Mouse (Mus musculus): ENCODE measurements around the gene Ninj2. TPM values are rescaled to one million over a fixed set of nuclear protein-coding genes. Genes with fewer than 3 reads are reported as not detected.
"Not testable (repeated sequence)": the region's sequence is repeated elsewhere in the genome, so short reads cannot be mapped to it uniquely, and the experiment has no call there.

Gene Ninj2
- polyA plus RNA-seq, 1 experiment from 2014 or later, result not detected

DNA sequence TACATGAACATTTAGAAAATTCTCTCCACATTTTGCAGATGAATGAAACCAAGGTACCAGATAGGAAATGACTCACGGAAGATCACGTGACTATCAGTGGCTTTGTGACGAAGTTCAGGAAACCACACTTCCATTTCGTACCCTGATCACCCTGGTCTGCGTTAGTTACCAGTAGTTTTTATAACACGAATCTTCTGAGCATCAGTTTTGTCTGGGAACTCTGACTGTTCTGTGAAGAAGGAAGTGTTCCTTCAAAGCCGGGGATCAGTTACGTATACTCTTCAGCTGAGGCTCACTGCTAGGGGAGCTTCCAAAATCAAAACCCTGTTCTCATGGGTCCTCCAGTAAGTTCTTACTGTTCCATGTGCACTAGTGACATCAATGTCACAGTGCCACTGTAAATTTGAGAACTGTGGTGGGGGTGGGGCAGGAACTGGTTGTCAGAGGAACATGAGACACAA, 10.2 kb upstream of the Ninj2 start:
- Histone ChIP-seq H3K9ac (ENCODE audit: low read length) (no peak overlapping the region), H3K27ac (replicated peaks in 1 of 2; ENCODE audit: control insufficient read depth in 1 of 2, insufficient read depth in 1 of 2, low read depth in 2 of 2, low read length in 2 of 2) (no peak overlapping the region), H3K36me3 (ENCODE audit: control insufficient read depth, insufficient read depth, low read length) (no peaks in the 10 kb centered on the region), H3K4me3 (ENCODE audit: control insufficient read depth in 1 of 2, insufficient read depth in 1 of 2, low read depth in 1 of 2, low read length in 2 of 2) (no peak overlapping the region), H3K4me1 (ENCODE audit: control insufficient read depth in 2 of 2, insufficient read depth in 2 of 2, low read length in 2 of 2) (no peaks in the 10 kb centered on the region), H3K4me2 (ENCODE audit: low read length) (no peak overlapping the region), H3K9me3 (ENCODE audit: control insufficient read depth, low read length) (no peaks in the 10 kb centered on the region), H3K27me3 (ENCODE audit: control insufficient read depth, insufficient read depth, low read length) (no peaks in the 10 kb centered on the region)
- ATAC-seq (ENCODE audit: insufficient number of reproducible peaks, insufficient read depth, low FRiP score, low read depth), result no peak
- WGBS, result 73% methylated on average over 8 of the region's 8 CpGs

DNA sequence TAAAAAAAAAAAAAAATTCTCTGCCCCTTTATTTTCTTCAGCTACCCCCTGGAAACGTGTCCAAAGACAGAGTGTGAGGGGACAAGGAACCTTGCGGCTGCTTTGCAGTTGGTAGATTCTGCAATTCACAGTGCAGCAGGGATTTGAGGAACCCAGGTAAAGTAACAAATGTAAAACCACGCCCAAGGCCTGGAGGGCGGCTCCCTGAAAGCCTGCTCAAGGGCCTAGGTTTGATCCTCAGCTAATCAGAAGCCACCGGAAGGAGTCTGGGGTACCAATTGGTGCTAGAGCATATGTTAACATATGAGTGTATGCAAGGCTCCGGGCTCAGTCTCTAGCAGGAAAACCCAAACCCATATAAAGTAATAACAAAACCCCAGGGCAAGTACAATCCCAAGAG, 9.7 kb upstream of the Ninj2 start:
- Histone ChIP-seq H3K27me3 (ENCODE audit: control insufficient read depth, insufficient read depth, low read length) (no peaks in the 10 kb centered on the region), H3K36me3 (ENCODE audit: control insufficient read depth, insufficient read depth, low read length) (no peaks in the 10 kb centered on the region), H3K4me2 (ENCODE audit: low read length) (no peak overlapping the region), H3K4me1 (ENCODE audit: control insufficient read depth in 2 of 2, insufficient read depth in 2 of 2, low read length in 2 of 2) (no peaks in the 10 kb centered on the region), H3K4me3 (ENCODE audit: control insufficient read depth in 1 of 2, insufficient read depth in 1 of 2, low read depth in 1 of 2, low read length in 2 of 2) (no peak overlapping the region), H3K9me3 (ENCODE audit: control insufficient read depth, low read length) (no peaks in the 10 kb centered on the region), H3K9ac (ENCODE audit: low read length) (no peak overlapping the region), H3K27ac (replicated peaks in 1 of 2; ENCODE audit: control insufficient read depth in 1 of 2, insufficient read depth in 1 of 2, low read depth in 2 of 2, low read length in 2 of 2) (no peak overlapping the region)
- ATAC-seq (ENCODE audit: insufficient number of reproducible peaks, insufficient read depth, low FRiP score, low read depth), result no peak
- 71% methylated on average over 6 of the region's 6 CpGs for WGBS

DNA sequence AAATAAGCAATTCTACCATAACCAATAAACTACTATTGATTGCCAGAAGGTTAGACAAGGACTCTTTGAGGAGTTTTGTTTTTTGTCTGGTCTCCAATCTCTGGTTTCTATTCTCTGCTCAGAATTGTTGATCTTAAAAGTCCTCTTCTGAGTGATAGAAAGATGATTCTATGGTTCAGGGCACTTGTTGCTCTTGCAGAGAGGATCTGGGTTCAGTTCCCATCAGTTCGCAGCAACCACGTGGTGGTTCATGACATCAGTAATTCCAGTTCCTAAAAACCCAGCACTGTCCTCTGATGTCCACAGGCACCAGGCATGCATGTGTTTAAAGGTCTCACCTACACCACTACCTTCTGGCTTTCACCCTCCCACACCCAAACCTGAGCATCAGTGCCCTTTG, 8.2 kb upstream of the Ninj2 start:
- H3K9me3 ChIP-seq (ENCODE audit: control insufficient read depth, low read length), result no peaks in the 10 kb centered on the region
- 88% methylated on average over 2 of the region's 2 CpGs for WGBS

DNA sequence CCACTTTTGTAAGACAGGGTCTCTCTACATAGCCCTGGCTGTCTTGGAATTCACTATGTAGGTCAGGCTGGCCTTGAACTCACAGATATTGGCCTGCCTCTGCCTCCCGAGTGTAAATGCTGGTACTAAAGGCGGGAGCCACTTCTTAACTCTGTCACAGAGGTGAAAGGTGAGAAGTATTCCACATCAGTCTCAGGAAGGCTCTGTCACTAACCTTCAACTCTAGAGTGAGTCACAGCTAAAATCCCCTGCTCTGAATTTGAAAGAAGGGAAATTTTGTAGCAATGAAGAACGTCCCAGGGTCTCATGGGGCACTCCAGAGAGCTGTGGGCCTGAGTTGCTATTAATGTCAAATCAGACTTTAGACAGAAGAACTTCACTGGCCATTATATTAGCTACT, 7.3 kb upstream of the Ninj2 start:
- Histone ChIP-seq H3K36me3 (ENCODE audit: control insufficient read depth, insufficient read depth, low read length) (no peaks in the 10 kb centered on the region), H3K9me3 (ENCODE audit: control insufficient read depth, low read length) (no peaks in the 10 kb centered on the region), H3K27ac (replicated peaks in 1 of 2; ENCODE audit: control insufficient read depth in 1 of 2, insufficient read depth in 1 of 2, low read depth in 2 of 2, low read length in 2 of 2) (no peak overlapping the region), H3K27me3 (ENCODE audit: control insufficient read depth, insufficient read depth, low read length) (no peaks in the 10 kb centered on the region), H3K4me1 (ENCODE audit: control insufficient read depth in 2 of 2, insufficient read depth in 2 of 2, low read length in 2 of 2) (no peaks in the 10 kb centered on the region), H3K4me2 (ENCODE audit: low read length) (no peak overlapping the region), H3K9ac (ENCODE audit: low read length) (no peak overlapping the region), H3K4me3 (ENCODE audit: control insufficient read depth in 1 of 2, insufficient read depth in 1 of 2, low read depth in 1 of 2, low read length in 2 of 2) (no peak overlapping the region)
- 84% methylated on average over 3 of the region's 3 CpGs for WGBS
- no peak for ATAC-seq (ENCODE audit: insufficient number of reproducible peaks, insufficient read depth, low FRiP score, low read depth)

More for the DNA sequence above, 8.2 kb upstream of the Ninj2 start:
- H3K4me1 ChIP-seq (ENCODE audit: control insufficient read depth in 2 of 2, insufficient read depth in 2 of 2, low read length in 2 of 2), result no peaks in the 10 kb centered on the region
- no peak overlapping the region for H3K27ac ChIP-seq (replicated peaks in 1 of 2; ENCODE audit: control insufficient read depth in 1 of 2, insufficient read depth in 1 of 2, low read depth in 2 of 2, low read length in 2 of 2)
- ATAC-seq (ENCODE audit: insufficient number of reproducible peaks, insufficient read depth, low FRiP score, low read depth), result no peak
- H3K4me2 ChIP-seq (ENCODE audit: low read length), result no peak overlapping the region
- H3K36me3 ChIP-seq (ENCODE audit: control insufficient read depth, insufficient read depth, low read length), result no peaks in the 10 kb centered on the region
- no peak overlapping the region for H3K9ac ChIP-seq (ENCODE audit: low read length)
- no peaks in the 10 kb centered on the region for H3K27me3 ChIP-seq (ENCODE audit: control insufficient read depth, insufficient read depth, low read length)
- H3K4me3 ChIP-seq (ENCODE audit: control insufficient read depth in 1 of 2, insufficient read depth in 1 of 2, low read depth in 1 of 2, low read length in 2 of 2), result no peak overlapping the region

DNA sequence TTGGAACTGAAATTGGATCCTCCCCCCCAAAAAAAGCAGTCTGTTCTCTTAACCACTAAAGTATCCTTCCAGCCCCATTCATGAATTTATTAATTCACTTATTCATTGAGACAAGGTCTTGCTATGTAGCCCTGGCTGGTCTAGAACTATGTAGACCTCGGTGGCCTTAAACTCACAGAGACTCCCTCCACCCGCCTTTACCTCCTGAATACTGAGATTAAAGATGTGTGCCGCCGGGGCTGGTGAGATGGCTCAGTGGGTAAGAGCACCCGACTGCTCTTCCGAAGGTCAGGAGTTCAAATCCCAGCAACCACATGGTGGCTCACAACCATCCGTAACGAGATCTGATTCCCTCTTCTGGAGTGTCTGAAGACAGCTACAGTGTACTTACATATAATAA, 6.1 kb upstream of the Ninj2 start:
- 89% methylated on average over 6 of the region's 8 CpGs for WGBS
- not testable (repeated sequence) for H3K4me2 ChIP-seq (ENCODE audit: low read length); H3K36me3 ChIP-seq (ENCODE audit: control insufficient read depth, insufficient read depth, low read length); H3K4me3 ChIP-seq (ENCODE audit: control insufficient read depth in 1 of 2, insufficient read depth in 1 of 2, low read depth in 1 of 2, low read length in 2 of 2); H3K9me3 ChIP-seq (ENCODE audit: control insufficient read depth, low read length); H3K27me3 ChIP-seq (ENCODE audit: control insufficient read depth, insufficient read depth, low read length); H3K4me1 ChIP-seq (ENCODE audit: control insufficient read depth in 2 of 2, insufficient read depth in 2 of 2, low read length in 2 of 2); H3K9ac ChIP-seq (ENCODE audit: low read length); H3K27ac ChIP-seq (replicated peaks in 1 of 2; ENCODE audit: control insufficient read depth in 1 of 2, insufficient read depth in 1 of 2, low read depth in 2 of 2, low read length in 2 of 2); ATAC-seq (ENCODE audit: insufficient number of reproducible peaks, insufficient read depth, low FRiP score, low read depth)

DNA sequence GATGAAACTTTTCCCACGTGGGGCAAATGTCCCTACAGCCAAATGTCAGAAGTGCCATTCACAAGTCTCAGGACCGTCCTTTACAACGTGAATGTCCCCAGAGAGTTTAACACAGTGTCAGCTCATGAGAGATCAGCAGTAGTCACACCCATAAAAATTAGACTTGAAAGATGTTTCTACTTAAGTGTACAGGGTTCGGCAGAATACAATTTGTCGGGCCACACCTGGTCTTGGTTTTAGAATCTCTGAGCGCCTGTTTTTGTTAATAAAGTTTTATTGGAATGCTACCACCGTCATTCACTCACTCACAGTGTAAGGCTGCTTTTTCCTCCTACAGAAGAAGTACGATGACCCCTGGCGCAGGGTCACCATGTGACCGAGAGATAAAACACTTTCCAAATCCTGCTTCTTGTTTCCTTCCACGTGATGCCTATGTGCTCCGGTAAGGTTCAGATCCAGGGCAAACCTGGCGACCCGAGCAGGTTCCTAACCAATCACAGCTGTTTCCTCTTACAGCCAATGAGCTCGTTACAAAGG, 2.4 kb upstream of the Ninj2 start:
- 0 out of 2 replicates have a peak, but pooled peaks have one; percentile 31 for ATAC-seq (ENCODE audit: insufficient number of reproducible peaks, insufficient read depth, low FRiP score, low read depth)
- no peaks in the 10 kb centered on the region for H3K9me3 ChIP-seq (ENCODE audit: control insufficient read depth, low read length)
- H3K36me3 ChIP-seq (ENCODE audit: control insufficient read depth, insufficient read depth, low read length), result no peaks in the 10 kb centered on the region
- H3K27me3 ChIP-seq (ENCODE audit: control insufficient read depth, insufficient read depth, low read length), result no peaks in the 10 kb centered on the region
- H3K27ac ChIP-seq (replicated peaks in 1 of 2; ENCODE audit: control insufficient read depth in 1 of 2, insufficient read depth in 1 of 2, low read depth in 2 of 2, low read length in 2 of 2), result no peak overlapping the region
- H3K4me2 ChIP-seq (ENCODE audit: low read length), result no peak overlapping the region
- no peak overlapping the region for H3K9ac ChIP-seq (ENCODE audit: low read length)
- H3K4me3 ChIP-seq (ENCODE audit: control insufficient read depth in 1 of 2, insufficient read depth in 1 of 2, low read depth in 1 of 2, low read length in 2 of 2), result no peak overlapping the region
- H3K4me1 ChIP-seq (ENCODE audit: control insufficient read depth in 2 of 2, insufficient read depth in 2 of 2, low read length in 2 of 2), result 0 out of 4 replicates have a peak, but pooled peaks cover 0 to 5% of the 10 kb centered on the region in 2 experiments
- 52% methylated on average over 15 of the region's 15 CpGs for WGBS

DNA sequence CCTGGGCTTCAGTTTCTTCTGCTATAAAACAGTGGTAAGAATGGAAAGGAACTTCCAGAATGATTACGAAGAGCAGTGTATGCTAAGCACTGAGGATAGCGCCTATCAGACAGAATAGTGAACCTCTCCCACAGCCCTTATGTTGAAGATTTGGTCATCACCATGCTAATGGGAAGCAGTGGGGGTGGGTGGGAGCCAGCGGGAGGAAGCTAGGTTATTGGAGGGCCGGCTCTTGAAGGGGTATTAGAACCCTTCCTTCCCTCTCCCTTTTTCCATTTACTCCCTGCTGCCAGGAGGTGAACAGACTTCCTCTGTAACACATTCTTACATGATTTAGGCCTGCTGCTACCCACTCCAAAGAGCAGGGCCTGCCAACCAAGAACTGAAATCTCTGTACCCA, 1.2 kb upstream of the Ninj2 start:
- no peaks in the 10 kb centered on the region for H3K9me3 ChIP-seq (ENCODE audit: control insufficient read depth, low read length)
- no peaks in the 10 kb centered on the region for H3K27me3 ChIP-seq (ENCODE audit: control insufficient read depth, insufficient read depth, low read length)
- no peak overlapping the region for H3K27ac ChIP-seq (replicated peaks in 1 of 2; ENCODE audit: control insufficient read depth in 1 of 2, insufficient read depth in 1 of 2, low read depth in 2 of 2, low read length in 2 of 2)
- 63% methylated on average over 4 of the region's 4 CpGs for WGBS
- H3K4me3 ChIP-seq (ENCODE audit: control insufficient read depth in 1 of 2, insufficient read depth in 1 of 2, low read depth in 1 of 2, low read length in 2 of 2), result no peak overlapping the region
- no peaks in the 10 kb centered on the region for H3K36me3 ChIP-seq (ENCODE audit: control insufficient read depth, insufficient read depth, low read length)
- no peak overlapping the region for H3K4me2 ChIP-seq (ENCODE audit: low read length)
- no peak for ATAC-seq (ENCODE audit: insufficient number of reproducible peaks, insufficient read depth, low FRiP score, low read depth)
- no peak overlapping the region for H3K9ac ChIP-seq (ENCODE audit: low read length)
- H3K4me1 ChIP-seq (ENCODE audit: control insufficient read depth in 2 of 2, insufficient read depth in 2 of 2, low read length in 2 of 2), result 0 out of 4 replicates have a peak, but pooled peaks cover 0 to 5% of the 10 kb centered on the region in 2 experiments
